In genomic region chr2:26118584-26119309, GRCm38 (mm10) we compare ENCODE assay signal across 9 mouse cellular contexts. TPM values are rescaled to one million over a fixed set of nuclear protein-coding genes. Genes with fewer than 3 reads are reported as not detected.
DNase-seq lines count a peak whose midpoint lies in the region; ATAC-seq lines count a peak whose summit lies in the region.
"Had no signal": no experiment of that assay in that cellular context is flagged by ENCODE, and none has a peak within 500 bp of the region (broad histone marks: within the 10 kb centered on the region; RNA-seq: fewer than 3 reads in every experiment).

No protein-coding gene starts in this region.

- no peak for ATAC-seq in midbrain, embryonic 14.5 days (ENCODE audit: low FRiP score, low TSS enrichment)
- no peak for ATAC-seq in midbrain, embryonic 13.5 days
- ATAC-seq in intestine, embryonic 16.5 days: peak; percentile 67

- H3K4me1 ChIP-seq in midbrain, embryonic 14.5 days (ENCODE audit: control insufficient read depth, insufficient read depth, low read length): peaks cover 7% of the 10 kb centered on the region; the same call in 1 of the 2 replicates
- H3K4me1 ChIP-seq in midbrain, embryonic 13.5 days (replicated peaks): peaks cover 29% of the 10 kb centered on the region
- peaks cover 45% of the 10 kb centered on the region for H3K4me1 ChIP-seq in intestine, embryonic 16.5 days (ENCODE audit: control insufficient read depth, insufficient read depth, low read length)

- intact Hi-C loops in left cerebral cortex, postnatal 10 days (cut with DNase I): no loop called here

- H3K36me3 ChIP-seq in midbrain, embryonic 14.5 days (ENCODE audit: control insufficient read depth, insufficient read depth, low read length): no peaks in the 10 kb centered on the region
- H3K36me3 ChIP-seq in midbrain, embryonic 13.5 days: no peaks in the 10 kb centered on the region
- no peaks in the 10 kb centered on the region for H3K36me3 ChIP-seq in intestine, embryonic 16.5 days (ENCODE audit: control insufficient read depth, insufficient read depth, low read length)
- H3K36me3 ChIP-seq: midbrain, embryonic 12.5 days had no signal

- H3K4me3 ChIP-seq in midbrain, embryonic 14.5 days (replicated peaks; ENCODE audit: low read depth, low read length): no peak overlapping the region
- no peak overlapping the region for H3K4me3 ChIP-seq in midbrain, embryonic 13.5 days (replicated peaks)
- 0 out of 2 replicates have a peak overlapping the region, but pooled peaks have one; percentile 6 for H3K4me3 ChIP-seq in intestine, embryonic 16.5 days (ENCODE audit: low read length)
- H3K4me3 ChIP-seq: midbrain, embryonic 12.5 days had no signal

- H3K27me3 ChIP-seq in midbrain, embryonic 14.5 days (ENCODE audit: control insufficient read depth, insufficient read depth, low read length): peaks cover 34% of the 10 kb centered on the region
- peaks cover 44% of the 10 kb centered on the region for H3K27me3 ChIP-seq in midbrain, embryonic 13.5 days
- no peaks in the 10 kb centered on the region for H3K27me3 ChIP-seq in intestine, embryonic 16.5 days (replicated peaks; ENCODE audit: control insufficient read depth, insufficient read depth, low read length)

- whole genome bisulfite sequencing in midbrain, embryonic 14.5 days: 45% methylated on average over 4 of the region's 4 CpGs
- WGBS in midbrain, embryonic 13.5 days: 36% methylated on average over 4 of the region's 4 CpGs
- 39% methylated on average over 4 of the region's 4 CpGs for WGBS in intestine, embryonic 16.5 days

- no peak overlapping the region for H3K9ac ChIP-seq in midbrain, embryonic 14.5 days (replicated peaks; ENCODE audit: low read length)
- H3K9ac ChIP-seq in midbrain, embryonic 13.5 days (replicated peaks): no peak overlapping the region
- H3K9ac ChIP-seq in intestine, embryonic 16.5 days (ENCODE audit: low read depth, low read length): peak overlapping the region; percentile 60
- H3K9ac ChIP-seq: midbrain, embryonic 12.5 days had no signal

- H3K9me3 ChIP-seq in midbrain, embryonic 14.5 days (ENCODE audit: control insufficient read depth, low read length): no peaks in the 10 kb centered on the region
- H3K9me3 ChIP-seq in midbrain, embryonic 13.5 days: no peaks in the 10 kb centered on the region
- no peaks in the 10 kb centered on the region for H3K9me3 ChIP-seq in intestine, embryonic 16.5 days (ENCODE audit: control insufficient read depth, low read length)
- H3K9me3 ChIP-seq: midbrain, embryonic 12.5 days had no signal

- peak; percentile 36 for DNase-seq in adrenal gland, postnatal 25 days
- no peak for DNase-seq in adrenal gland, postnatal 4 days (ENCODE audit: low spot score in 2 of 2)
- peak; percentile 19 for DNase-seq in midbrain, embryonic 14.5 days
- peak; percentile 26 for DNase-seq in lung, postnatal 36 days
- no peak for DNase-seq in right cerebral cortex, adult 2 months (ENCODE audit: low spot score in 2 of 2)
- DNase-seq in left cerebral cortex, postnatal 10 days (ENCODE audit: extremely low spot score in 1 of 2, low spot score in 2 of 2): no peak

- H3K27ac ChIP-seq in midbrain, embryonic 14.5 days (replicated peaks; ENCODE audit: low read depth, low read length): no peak overlapping the region
- no peak overlapping the region for H3K27ac ChIP-seq in midbrain, embryonic 13.5 days
- peak overlapping the region; percentile 88 for H3K27ac ChIP-seq in intestine, embryonic 16.5 days (ENCODE audit: low read length)
- H3K27ac ChIP-seq: midbrain, embryonic 12.5 days had no signal

- no peak overlapping the region for H3K4me2 ChIP-seq in midbrain, embryonic 14.5 days (ENCODE audit: low read length)
- no peak overlapping the region for H3K4me2 ChIP-seq in midbrain, embryonic 13.5 days (replicated peaks)
- H3K4me2 ChIP-seq in intestine, embryonic 16.5 days (ENCODE audit: low read depth, low read length): peak overlapping the region; percentile 38
- H3K4me2 ChIP-seq: midbrain, embryonic 12.5 days had no signal

RNA-seq across cellular contexts. Expression of gene Nacc2, which starts 4.3 kb away (rescaled TPM):
- 25.8 and 36.6 TPM in 2 replicates for total RNA-seq in adrenal gland, postnatal 25 days (2021)
- 10 to 100 TPM; 24.8 to 27.0 TPM for total RNA-seq in adrenal gland, postnatal 4 days (2021)
- polyA plus RNA-seq in midbrain, embryonic 14.5 days (2014; fragmentation: Nextera tagmentation; extraction: Ambion mirVana): 8.2 and 10.3 TPM in 2 replicates
- polyA plus RNA-seq in midbrain, embryonic 13.5 days (2015; fragmentation: Nextera tagmentation; extraction: Ambion mirVana): 10.1 and 10.4 TPM in 2 replicates
- 18.6 and 20.4 TPM in 2 replicates for polyA plus RNA-seq in intestine, embryonic 16.5 days (2015; fragmentation: Nextera tagmentation; extraction: Ambion mirVana)
- 10 to 100 TPM; 45.6 to 46.4 TPM for total RNA-seq in left cerebral cortex, postnatal 10 days (2021)

Comparison
In these comparisons a context has a peak if more than half of its experiments do, and no peak if none do; other contexts are left out.
1. DNase-seq: peak in adrenal gland, postnatal 25 days (single experiment), midbrain, embryonic 14.5 days (single experiment) and lung, postnatal 36 days (single experiment); none in adrenal gland, postnatal 4 days (0 of 2), right cerebral cortex, adult 2 months (0 of 2) and left cerebral cortex, postnatal 10 days (0 of 2).